Mouse (Mus musculus) MN1 (cell line): ENCODE measurements around the gene Farsa.
"Not testable (repeated sequence)": the region's sequence is repeated elsewhere in the genome, so short reads cannot be mapped to it uniquely, and the experiment has no call there.

Experiments
- DNase-seq: peaks from one replicate; pipeline ENCODE4 v3.0.0-alpha.2; 2016; ENCODE audit warnings: low spot score

The Farsa gene

DNA sequence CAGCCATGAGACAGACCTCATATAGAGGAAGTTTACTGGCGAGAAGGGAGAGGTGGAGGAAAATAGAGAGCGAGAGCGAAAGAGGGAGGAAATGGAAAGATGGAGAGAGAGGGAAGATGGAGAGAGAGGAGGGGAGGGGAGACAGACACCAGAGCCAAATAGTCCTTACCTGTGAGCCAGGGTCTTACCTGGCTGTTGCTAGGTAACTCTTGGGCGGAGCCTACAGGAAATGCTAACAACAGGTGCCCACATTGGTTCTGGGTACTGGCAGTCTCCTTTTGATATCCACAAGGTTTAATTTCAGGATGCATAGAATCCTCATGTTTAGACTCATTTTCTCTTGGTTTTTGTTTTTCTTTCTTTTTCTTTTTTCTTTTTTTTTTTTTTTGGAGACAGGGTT, 16.2 kb downstream of the Farsa start:
- no peak for DNase-seq

DNA sequence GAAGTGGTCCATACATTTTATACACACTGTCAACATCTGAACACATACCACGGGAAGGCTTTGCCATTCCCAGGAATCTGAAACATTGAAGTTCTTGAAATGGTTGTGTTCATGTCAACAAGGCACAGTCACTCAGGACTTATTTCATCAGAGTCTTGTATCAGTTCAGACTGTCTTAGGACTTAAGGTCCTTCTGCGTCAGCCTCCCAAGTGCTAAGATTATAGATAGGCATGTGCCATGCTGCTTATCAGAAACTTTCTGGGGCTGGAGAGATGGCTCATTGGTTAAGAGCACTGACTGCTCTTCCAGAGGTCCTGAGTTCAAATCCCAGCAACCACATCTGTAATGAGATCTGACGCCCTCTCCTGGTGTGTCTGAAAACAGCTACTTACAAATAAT, 17.6 kb downstream of the Farsa start:
- DNase-seq = no peak

DNA sequence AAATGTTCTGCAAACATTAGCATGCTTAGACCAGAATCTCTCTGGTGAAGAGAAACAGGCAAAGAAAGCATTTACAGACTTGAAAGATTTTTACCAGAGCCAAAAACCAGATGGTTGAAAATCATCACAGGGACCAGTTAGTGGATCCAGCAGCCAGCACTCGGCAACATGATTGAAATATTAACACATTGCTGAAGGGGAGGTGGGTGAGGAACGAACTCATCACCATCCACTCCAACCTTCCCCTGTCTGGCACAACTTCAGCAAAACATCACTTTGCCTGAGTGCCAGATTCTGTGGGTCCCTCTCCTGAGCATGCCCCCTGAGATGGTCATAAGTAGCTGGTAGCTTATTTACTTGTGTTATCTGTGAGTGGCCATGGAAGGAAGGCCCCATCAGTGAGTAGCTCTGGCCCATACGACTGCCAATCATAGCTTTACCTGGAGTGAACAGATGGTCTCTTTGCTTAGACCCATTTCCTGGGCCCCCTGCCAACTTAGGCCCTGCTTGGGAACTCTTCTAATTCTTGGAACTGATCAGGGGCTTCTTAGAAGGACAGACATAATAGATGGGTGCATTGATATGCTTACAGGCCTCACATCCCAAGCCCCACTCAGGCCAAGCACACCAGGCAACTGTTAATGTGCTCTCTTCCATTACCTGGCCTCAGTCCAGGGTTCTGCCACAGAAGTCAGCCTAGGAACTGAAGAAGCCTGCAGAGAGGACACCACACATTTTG, 20.7 kb downstream of the Farsa start:
- peak; percentile 64 for DNase-seq

DNA sequence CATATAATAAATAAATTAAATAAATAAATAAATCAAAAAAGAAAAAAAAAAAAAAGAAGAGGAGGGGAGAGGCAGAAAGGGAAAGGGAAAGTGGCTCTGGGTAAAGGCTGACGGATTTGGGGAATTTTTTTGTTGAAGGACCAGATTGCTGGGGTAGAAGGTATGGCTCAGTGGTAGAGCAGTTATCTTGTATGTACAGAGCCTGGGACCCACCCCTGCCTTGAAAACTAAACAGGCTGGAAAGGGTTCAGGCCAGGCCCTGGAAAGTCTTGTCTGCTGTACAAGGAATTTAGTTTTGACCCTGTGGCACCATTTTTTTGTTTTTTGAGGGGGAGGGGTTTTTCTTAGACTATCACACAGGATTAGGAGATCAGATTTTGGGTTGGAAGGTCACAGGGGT, 22.1 kb downstream of the Farsa start:
- no peak for DNase-seq

DNA sequence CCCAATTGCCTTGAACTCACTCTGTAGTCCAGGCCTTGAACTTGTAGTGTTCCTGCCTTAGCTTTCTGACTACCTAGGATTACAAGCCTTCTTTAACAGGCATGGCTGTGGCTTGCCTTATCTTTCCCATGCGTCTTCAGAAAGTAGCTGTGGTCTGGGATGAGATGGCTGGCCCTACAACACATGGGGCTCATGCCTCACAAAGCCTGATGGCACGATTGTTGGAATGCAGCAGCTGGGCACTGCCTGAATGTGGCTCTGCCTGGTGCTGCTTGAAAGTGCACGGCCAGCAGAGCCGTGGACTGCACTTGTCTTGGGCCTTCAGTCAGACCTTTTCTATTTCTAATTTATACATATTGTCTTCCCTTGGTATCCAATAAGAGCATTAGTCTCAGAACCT, 27.9 kb downstream of the Farsa start:
- no peak for DNase-seq

DNA sequence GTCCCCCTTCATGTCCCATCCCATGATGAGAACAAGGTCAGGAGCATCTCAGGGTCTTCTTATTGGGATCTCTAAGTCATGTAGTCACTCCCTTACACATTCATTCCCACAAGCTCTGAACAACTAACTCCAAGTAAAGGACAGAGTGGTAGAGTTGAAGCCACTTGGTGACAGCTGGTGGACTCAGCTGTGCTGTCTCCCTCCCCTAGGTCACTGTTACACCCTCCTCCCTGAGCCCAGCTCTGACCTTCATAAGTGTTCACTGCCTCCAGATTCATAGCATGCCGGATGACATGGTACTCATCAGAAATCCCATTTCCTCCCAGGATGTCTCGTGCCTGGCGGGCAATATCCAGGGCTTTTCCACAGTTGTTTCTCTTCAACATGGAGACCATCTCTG, 31.5 kb downstream of the Farsa start:
- no peak for DNase-seq

DNA sequence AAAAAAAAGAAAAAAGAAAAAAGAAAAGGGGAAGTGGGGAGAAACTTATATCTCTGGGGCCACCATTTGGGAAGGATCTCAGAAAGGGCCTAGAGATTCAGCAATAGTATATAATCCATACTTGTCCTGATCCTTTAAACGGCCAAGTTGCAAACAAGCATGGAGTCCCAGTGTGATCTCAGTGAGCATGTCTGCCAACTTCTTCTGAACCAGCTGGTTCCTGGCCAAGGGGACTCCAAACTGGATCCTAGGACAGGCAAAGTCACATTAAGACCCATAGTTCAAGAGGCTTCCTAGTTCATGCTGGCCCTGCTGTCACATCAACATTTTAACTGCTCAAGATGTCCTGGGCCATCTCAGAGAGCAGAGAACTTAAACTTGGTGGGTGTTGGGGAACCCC, 32.4 kb downstream of the Farsa start:
- no peak for DNase-seq

DNA sequence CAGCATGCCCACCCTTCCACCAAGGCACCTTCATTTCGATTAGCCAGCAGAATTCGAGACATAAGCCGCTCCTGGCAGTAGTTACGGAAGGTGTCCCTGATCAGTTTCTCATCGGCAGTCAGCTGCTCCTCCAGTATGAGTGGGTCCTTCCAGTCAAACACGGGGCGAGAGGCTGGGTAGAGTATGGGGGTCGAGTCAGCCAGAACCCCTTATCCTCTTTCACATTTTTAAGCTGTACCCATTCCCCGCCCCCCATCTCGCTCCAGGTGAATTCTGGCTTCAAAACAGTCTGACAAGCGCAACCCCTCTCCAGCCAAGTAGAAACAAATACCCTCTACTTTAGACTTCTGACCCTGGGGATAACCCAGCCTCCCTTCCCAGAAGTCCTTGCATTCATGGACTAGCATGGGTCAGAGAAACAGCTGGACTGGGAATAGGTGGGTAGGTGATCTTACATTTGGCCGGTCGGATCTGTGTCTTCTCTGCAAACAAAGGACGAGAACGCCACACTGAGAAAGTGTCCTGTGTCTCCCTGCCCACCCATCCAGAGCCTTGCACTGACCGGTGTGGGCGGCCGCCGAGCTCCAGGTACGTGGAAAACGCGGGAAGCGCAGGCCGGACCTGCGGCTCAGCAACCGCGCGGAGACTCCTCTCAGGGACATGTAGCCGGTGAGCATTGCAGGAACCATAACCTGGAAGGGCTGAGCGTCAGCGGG, 36.4 kb downstream of the Farsa start:
- no peak for DNase-seq

DNA sequence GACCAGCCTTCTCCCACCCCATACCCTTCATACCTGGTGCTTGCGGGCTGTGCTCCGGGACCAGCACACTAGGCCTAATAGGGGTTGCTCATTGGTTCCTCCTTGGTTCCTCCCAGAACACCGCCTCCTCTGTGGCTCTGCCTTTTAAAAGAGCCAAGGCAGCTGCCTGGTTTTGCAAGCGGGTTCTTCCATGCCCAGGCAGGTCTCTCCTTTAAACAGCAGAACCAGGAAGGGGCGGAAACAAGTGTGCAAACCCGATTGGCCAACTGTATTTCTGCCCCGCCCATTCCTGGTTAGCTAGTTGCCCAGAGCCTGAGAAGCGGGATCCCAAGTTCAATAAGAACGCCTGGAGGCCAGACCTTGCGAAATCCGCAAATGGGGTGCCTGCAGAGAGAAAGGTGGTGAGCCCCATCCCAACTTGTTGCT, 36.9 kb downstream of the Farsa start, which contains the start of gene Gcdh:
Gene Gcdh, minus strand, starts transcription at position 213 of the 426 bp plus-strand sequence.
- DNase-seq = peak; percentile 95

DNA sequence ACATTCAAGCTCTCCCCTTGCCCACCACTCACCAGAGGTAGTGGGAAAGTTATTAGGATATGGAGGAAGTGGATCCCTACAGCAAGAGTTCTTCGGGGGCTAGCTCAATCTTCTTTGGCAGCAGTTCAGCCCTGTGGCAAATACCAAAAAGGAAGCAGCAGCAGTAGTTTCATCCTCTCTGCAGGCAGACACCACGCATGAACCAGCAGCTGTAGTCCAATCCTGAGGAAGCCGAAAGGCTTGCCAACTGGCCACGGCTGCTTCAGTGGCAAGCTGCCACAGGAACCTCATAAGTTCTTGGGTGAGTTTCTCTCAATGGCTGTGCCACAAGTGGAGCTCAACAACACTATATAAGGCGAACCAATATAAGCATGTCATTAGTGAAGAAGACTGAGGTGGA, 39.2 kb downstream of the Farsa start:
- no peak for DNase-seq

DNA sequence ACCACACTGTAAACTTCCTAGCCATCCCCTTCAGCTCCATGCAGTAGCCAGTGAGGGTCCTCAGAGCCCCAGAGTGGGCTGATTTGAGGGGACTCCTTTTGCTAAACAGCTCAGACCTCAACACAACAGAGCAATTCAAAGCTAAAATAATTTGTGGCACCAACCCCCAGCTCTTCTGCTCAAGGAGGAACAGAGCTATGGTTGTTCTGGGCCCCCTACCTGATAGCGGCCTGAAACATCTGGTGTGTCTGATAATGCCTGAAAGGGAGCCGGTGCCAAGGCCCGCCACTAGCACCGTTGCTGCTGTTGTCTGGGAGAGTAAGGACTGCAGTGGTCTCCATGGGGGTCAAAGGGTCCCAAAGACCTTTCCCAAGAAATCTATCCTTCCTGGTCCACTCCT, 44.3 kb downstream of the Farsa start:
- DNase-seq = no peak

DNA sequence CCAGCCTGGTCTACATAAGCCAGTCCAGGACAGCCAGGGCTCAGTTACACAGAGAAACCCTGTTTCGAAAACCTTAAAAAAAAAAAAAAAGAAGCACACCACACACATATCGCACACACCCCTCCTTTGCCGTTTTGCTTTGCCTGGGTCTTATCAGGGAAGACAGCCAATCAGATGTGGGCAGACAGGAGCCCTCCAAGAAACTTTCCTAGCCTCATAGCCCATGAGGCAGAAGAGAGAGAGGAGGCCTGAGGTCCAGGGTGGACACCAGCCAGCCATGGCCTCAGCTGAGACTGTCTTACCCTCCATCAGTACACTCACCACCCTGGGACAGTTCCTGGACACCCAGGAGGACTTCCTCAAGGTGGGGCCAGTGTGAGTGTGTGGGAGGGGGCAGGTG, 45.0 kb downstream of the Farsa start, which contains the start of gene Klf1:
Gene Klf1, plus strand, starts transcription at position 177 of the 400 bp plus-strand sequence.
- DNase-seq = no peak

DNA sequence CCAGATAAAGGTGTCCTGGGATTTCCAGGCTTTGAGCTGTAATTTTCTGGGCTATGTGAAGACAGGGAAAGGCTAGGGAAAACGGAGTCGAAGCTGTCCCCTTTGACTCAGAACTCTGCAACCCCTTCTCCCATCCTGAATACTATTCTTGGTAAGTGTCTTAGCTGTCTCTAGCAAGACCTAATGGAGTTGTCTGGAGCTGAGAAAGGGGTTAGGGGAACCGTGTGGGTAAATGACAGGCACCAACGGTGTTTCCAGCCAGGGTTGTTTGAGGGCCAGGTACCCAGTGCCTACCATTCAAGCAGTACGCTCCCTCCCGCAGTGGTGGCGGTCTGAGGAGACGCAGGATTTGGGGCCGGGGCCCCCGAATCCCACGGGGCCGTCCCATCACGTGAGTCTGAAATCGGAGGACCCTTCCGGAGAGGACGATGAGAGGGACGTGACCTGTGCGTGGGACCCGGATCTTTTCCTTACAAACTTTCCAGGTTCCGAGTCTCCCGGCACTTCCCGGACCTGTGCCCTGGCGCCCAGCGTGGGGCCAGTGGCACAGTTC, 45.7 kb downstream of the Farsa start:
- no peak for DNase-seq

DNA sequence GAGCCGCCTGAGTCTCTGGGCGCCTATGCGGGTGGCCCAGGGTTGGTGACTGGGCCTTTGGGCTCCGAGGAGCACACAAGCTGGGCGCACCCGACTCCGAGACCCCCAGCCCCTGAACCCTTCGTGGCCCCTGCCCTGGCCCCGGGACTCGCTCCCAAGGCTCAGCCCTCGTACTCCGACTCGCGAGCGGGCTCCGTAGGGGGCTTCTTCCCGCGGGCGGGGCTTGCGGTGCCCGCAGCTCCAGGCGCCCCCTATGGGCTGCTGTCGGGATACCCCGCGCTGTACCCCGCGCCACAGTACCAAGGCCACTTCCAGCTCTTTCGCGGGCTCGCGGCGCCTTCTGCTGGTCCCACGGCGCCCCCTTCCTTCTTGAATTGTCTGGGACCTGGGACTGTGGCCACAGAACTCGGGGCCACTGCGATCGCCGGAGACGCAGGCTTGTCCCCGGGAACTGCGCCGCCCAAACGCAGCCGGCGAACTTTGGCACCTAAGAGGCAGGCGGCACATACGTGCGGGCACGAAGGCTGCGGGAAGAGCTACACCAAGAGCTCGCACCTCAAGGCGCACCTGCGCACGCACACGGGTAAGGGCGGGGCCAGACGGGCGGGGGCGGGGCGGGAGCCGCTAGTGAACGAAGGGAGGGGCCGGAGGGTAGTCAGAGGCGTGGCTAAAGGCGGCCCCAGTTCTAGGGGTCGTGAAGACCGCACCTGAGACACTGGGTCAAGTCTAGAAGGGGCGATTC, 46.3 kb downstream of the Farsa start:
- DNase-seq = peak; percentile 92

DNA sequence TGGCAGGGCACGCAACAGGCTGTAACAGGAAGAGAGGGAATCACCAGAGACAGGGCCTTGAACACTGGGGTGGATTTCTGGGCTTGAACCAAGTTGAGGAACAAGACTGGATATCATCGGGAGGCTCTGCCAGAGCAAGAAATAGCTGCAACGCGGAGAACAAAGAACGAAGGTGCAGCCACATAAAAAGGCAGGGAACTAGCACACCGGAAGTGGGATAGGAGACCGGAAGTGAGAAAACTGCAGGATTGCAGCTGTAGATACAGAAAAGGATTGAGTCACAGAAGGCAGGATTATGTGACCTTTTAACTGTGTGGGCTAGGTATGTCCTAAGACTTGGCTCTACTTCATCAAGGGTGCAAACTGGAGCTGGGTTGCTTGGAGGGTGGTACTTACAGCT, 47.6 kb downstream of the Farsa start:
- no peak for DNase-seq

DNA sequence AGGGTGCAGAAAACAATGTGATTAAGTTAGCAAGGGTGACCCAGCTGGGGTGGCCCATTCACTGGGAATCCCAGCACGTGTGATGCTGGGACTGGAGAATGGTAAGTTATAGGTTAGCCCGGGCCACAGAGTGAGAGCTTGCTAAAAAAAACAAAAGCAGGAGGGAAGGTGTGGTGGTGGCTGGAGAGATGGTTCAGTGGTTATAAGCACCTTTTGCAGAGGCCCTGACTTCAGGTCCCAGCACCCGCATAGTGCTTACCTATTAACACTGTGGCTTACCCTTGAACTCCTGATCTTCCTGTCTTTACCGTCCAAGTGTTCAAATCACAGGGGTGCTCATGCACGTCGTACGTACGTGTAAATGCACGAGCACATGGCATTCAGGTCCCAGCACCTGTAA, 50.2 kb downstream of the Farsa start:
- no peak for DNase-seq

DNA sequence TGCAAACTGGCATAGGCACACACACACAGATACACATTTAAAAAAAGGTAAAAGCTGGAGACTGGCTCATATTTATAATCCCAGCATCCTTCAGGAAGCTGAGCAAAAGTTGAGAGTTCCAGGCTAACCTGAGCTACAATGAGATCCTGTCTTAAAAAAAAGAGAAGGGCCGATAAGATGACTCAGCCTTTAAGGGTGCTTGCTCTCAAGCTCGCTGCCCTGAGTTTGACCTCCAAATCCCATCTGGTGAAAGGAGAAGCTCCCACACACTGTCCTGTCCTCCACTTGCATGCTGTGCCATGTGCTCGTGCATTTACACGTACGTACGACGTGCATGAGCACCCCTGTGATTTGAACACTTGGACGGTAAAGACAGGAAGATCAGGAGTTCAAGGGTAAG, 50.7 kb downstream of the Farsa start:
- DNase-seq = no peak

DNA sequence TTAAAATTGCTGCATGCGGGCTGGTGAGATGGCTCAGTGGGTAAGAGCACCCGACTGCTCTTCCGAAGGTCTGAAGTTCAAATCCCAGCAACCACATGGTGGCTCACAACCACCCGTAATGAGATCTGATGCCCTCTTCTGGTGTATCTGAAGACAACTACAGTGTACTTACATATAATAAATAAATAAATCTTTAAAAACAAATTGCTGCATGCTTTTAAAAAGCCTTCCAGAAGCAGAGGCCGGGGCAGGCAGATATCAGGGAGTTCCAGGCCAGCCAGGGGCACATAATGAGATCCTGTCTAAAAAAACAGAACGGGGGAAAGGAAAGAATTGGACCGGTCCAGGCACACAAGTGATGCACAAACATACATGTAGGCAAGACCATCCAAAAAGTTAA, 51.2 kb downstream of the Farsa start:
- DNase-seq = not testable (repeated sequence)

DNA sequence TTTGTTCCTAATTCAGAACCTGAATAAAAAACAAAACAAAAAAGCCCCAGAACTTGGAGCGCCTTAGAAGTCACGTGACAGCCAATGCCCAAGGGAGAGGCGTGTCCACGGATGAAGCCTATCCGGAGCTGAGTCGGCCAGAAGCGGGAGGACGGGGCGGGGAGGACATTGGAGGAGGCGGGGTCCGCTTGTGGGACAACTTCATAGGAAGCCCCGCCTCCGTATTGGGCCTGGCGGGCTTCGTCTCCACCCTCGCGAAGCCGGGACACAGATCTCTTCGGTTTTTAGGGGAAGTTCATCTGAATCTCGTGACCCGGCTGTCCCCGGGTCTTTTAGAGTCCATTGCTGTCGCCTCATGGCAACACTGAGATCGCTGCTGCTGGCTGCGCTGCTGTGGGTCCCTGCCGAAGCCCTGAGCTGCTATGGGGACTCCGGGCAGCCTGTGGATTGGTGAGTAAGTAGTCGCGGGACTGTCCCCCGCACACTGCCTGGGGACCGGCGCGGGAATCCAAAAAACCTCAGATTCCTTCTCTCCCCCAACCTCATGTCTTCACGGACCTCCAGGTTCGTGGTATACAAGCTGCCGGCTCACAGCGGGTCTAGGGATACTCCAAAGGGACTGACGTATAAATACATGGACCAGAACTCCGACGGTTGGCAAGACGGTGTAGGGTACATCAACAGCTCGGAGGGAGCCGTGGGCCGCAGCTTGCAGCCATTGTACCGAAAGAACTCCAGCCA, 51.8 kb downstream of the Farsa start, which contains the start of gene Dnase2a:
Gene Dnase2a, plus strand, starts transcription at position 140 of the 741 bp plus-strand sequence.
- DNase-seq = no peak

DNA sequence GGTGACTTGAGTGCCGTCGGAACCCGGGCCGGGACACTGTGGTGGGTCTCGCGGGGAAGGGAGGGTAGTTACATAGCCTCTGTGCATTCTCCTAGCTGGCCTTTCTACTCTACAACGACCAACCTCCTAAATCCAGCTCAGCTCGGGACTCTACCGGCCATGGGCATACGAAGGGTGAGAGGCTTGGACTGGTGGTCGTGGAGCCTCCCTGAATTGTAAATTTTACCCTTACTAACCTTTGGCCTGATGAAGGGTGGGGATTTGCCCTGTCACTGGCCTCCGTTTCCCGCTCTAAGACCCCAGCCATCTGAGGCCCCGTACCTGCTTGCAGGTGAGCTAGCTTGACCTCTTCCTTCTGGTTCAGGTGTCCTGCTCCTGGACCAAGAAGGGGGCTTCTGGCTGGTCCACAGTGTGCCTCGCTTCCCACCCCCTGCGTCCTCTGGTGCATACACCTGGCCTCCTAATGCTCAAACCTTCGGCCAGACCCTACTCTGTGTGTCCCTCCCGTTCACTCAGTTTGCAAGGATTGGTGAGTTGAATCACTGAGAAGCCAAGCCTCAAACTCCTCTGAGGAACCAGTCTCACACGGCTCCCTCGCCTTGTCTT, 52.5 kb downstream of the Farsa start:
- DNase-seq = no peak

DNA sequence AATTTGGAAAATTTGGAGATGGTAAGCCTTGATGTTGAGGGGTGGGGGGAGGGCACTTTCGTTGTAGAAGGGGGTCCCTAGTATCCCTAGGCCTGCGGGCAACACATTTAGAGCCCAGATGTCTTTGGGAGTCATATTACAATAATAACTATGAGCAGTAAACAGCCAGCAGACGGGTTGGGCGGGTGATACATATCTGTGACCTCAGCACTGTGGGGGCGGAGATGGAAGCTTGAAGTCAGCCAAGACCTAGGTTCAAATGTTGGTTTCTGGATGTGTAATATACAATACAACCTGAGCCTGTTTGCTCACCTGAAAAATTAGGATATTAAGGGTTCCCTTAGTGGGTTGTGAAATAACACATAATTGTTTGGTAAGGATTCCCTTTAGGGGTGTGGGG, 53.2 kb downstream of the Farsa start:
- no peak for DNase-seq
